Mouse (Mus musculus) CH12.LX (cell line): ENCODE measurements around the gene Catspere2. TPM values are rescaled to one million over a fixed set of nuclear protein-coding genes. Genes with fewer than 3 reads are reported as not detected.

Experiments used
- DNase-seq: peaks from one replicate; pipeline ENCODE4 v3.0.0-alpha.2; 2013; ENCODE audit errors: extremely low read depth
- H3K27ac ChIP-seq: 2 replicates; pipeline ENCODE4 v1.5.1; 2012; ENCODE audit warnings: low read depth, mild to moderate bottlenecking, control low read depth, moderate library complexity; ENCODE audit not compliant: insufficient read depth
- H3K27me3 ChIP-seq: replicated peaks from 2 replicates; pipeline ENCODE3; 2012; ENCODE audit warnings: inconsistent platforms
- H3K36me3 ChIP-seq, 2 experiments: replicated peaks in 1 of 2; 2 replicates each; pipeline versions ENCODE3 to v1.6.1; 2012; ENCODE audit warnings: inconsistent platforms in 1 of 2, low read length in 1 of 2, mild to moderate bottlenecking in 1 of 2, mixed read lengths in 1 of 2, moderate library complexity in 1 of 2; ENCODE audit not compliant: control insufficient read depth in 1 of 2, insufficient read depth in 1 of 2
- H3K4me1 ChIP-seq, 2 experiments: 2 replicates each; pipeline ENCODE4 v1.6.1; 2012; ENCODE audit warnings: inconsistent platforms in 1 of 2, moderate library complexity in 1 of 2; ENCODE audit not compliant: insufficient read depth in 2 of 2, control insufficient read depth in 1 of 2
- H3K4me2 ChIP-seq: 2 replicates; pipeline ENCODE4 v1.6.1; 2012; ENCODE audit warnings: low read depth, mild to moderate bottlenecking, control low read depth; ENCODE audit not compliant: poor library complexity, insufficient read depth, severe bottlenecking
- H3K4me3 ChIP-seq, 3 experiments: fragments of 150-350 bp in 1 of 3; sonication (generic) in 1 of 3; replicated peaks in 1 of 3; 2 replicates each; pipeline versions ENCODE3 to v1.5.1; 2011 to 2012; ENCODE audit warnings: low read depth in 2 of 3, low read length in 2 of 3, mild to moderate bottlenecking in 2 of 3, moderate library complexity in 2 of 3, control low read depth in 1 of 3, improper control_type of control experiment in 1 of 3, inconsistent platforms in 1 of 3, mixed read lengths in 1 of 3; ENCODE audit not compliant: poor library complexity in 1 of 3
- H3K79me2 ChIP-seq: replicated peaks from 2 replicates; pipeline ENCODE4 v1.6.1; 2012; ENCODE audit warnings: mild to moderate bottlenecking, moderate library complexity; ENCODE audit not compliant: control insufficient read depth, poor library complexity, insufficient read depth, severe bottlenecking; ENCODE audit errors: extremely low read depth
- H3K9ac ChIP-seq: 2 replicates; pipeline ENCODE4 v1.6.1; 2012; ENCODE audit warnings: low read depth, mild to moderate bottlenecking, control low read depth, moderate library complexity; ENCODE audit not compliant: insufficient read depth
- H3K9me3 ChIP-seq: replicated peaks from 2 replicates; pipeline ENCODE3; 2012; ENCODE audit warnings: low read length, inconsistent platforms, mixed read lengths
- BHLHE40 ChIP-seq: IDR thresholded peaks from 2 replicates; pipeline ENCODE4 v1.6.1; 2011; ENCODE audit warnings: mild to moderate bottlenecking, low read depth, low read length, improper control_type of control experiment
- CHD1 ChIP-seq: IDR thresholded peaks from 2 replicates; pipeline ENCODE4 v1.6.1; 2012; ENCODE audit warnings: low read depth, low read length, improper control_type of control experiment, inconsistent platforms
- EP300 ChIP-seq: IDR thresholded peaks from 2 replicates; pipeline ENCODE4 v1.6.1; 2011; ENCODE audit warnings: low read length, improper control_type of control experiment
- ETS1 ChIP-seq: conservative IDR thresholded peaks from 2 replicates; pipeline ENCODE4 v1.6.1; 2012; ENCODE audit warnings: low read depth, mild to moderate bottlenecking, inconsistent platforms, low read length, improper control_type of control experiment, moderate library complexity
- HCFC1 ChIP-seq: IDR thresholded peaks from 2 replicates; pipeline ENCODE4 v1.6.1; 2012; ENCODE audit warnings: low read depth, mild to moderate bottlenecking, inconsistent platforms, low read length, improper control_type of control experiment
- IRF4 ChIP-seq: IDR thresholded peaks from 2 replicates; pipeline ENCODE4 v1.6.1; 2014; ENCODE audit warnings: low read depth, mild to moderate bottlenecking, inconsistent platforms, low read length, improper control_type of control experiment
- MAFK ChIP-seq: IDR thresholded peaks from 2 replicates; pipeline ENCODE4 v1.6.1; 2011; ENCODE audit warnings: low read length, improper control_type of control experiment; ENCODE audit not compliant: insufficient replicate concordance
- MAX ChIP-seq: IDR thresholded peaks from 2 replicates; pipeline ENCODE4 v1.6.1; 2011; ENCODE audit warnings: low read length, improper control_type of control experiment
- MAZ ChIP-seq: IDR thresholded peaks from 2 replicates; pipeline ENCODE4 v1.6.1; 2012; ENCODE audit warnings: low read depth, mild to moderate bottlenecking, inconsistent platforms, low read length, improper control_type of control experiment, moderate library complexity
- MXI1 ChIP-seq: IDR thresholded peaks from 2 replicates; pipeline ENCODE4 v1.6.1; 2011; ENCODE audit warnings: mild to moderate bottlenecking, low read depth, low read length, improper control_type of control experiment
- MYC ChIP-seq: IDR thresholded peaks from 2 replicates; pipeline ENCODE4 v1.6.1; 2011; ENCODE audit warnings: low read depth, mild to moderate bottlenecking, improper control_type of control experiment, low read length
- NELFE ChIP-seq: IDR thresholded peaks from 2 replicates; pipeline ENCODE4 v1.6.1; 2011; ENCODE audit warnings: low read depth, low read length, improper control_type of control experiment
- NRF1 ChIP-seq: IDR thresholded peaks from 2 replicates; pipeline ENCODE4 v1.6.1; 2014; ENCODE audit warnings: low read depth, mild to moderate bottlenecking, inconsistent platforms, low read length, improper control_type of control experiment, moderate library complexity
- PAX5 ChIP-seq: IDR thresholded peaks from 2 replicates; pipeline ENCODE4 v1.6.1; 2012; ENCODE audit warnings: low read length, inconsistent platforms, mixed read lengths
- RCOR1 ChIP-seq: conservative IDR thresholded peaks from 2 replicates; pipeline ENCODE4 v1.6.1; 2012; ENCODE audit warnings: low read depth, mild to moderate bottlenecking, inconsistent platforms, low read length, improper control_type of control experiment
- SIN3A ChIP-seq: IDR thresholded peaks from 2 replicates; pipeline ENCODE4 v1.6.1; 2012; ENCODE audit warnings: low read length, improper control_type of control experiment, inconsistent platforms
- SMC3 ChIP-seq: IDR thresholded peaks from 2 replicates; pipeline ENCODE4 v1.6.1; 2011; ENCODE audit warnings: low read depth, low read length, improper control_type of control experiment
- TBP ChIP-seq: conservative IDR thresholded peaks from 2 replicates; pipeline ENCODE4 v1.6.1; 2011; ENCODE audit warnings: low read depth, low read length, improper control_type of control experiment
- UBTF ChIP-seq: IDR thresholded peaks from 2 replicates; pipeline ENCODE4 v1.6.1; 2012; ENCODE audit warnings: low read depth, mild to moderate bottlenecking, inconsistent platforms, low read length, improper control_type of control experiment, moderate library complexity
- ZNF384 ChIP-seq: IDR thresholded peaks from 2 replicates; pipeline ENCODE4 v1.6.1; 2012; ENCODE audit warnings: low read depth, low read length, improper control_type of control experiment, inconsistent platforms
- dilution Hi-C: fragments of 300-500 bp; cut with MboI; formaldehyde crosslinking; loops from 2 replicates; pipeline ENCODE4 v1.14.3; 2020; ENCODE audit warnings: low sequenced_read_pairs; ENCODE audit not compliant: extremely low pct_unique_long_range_greater_than_20kb, extremely low pct_ligation_motif_present
- in situ Hi-C: fragments of 300-500 bp; cut with MboI; formaldehyde crosslinking; loops from 3 replicates; pipeline ENCODE4 v1.14.3; 2019; ENCODE audit warnings: low sequenced_read_pairs, low pct_ligation_motif_present, low pct_unique_long_range_greater_than_20kb, mixed read lengths
- polyA plus RNA-seq: library from polyadenylated mRNA; unstranded; fragments of >175 nt; gene quantifications from 2 replicates; pipeline ENCODE4 v1.2.1, GENCODE M21; 2012; ENCODE audit warnings: low read depth; ENCODE audit not compliant: insufficient read length
- total RNA-seq, 2 experiments: library from RNA; depleted of rRNA; stranded (reverse); fragments of 300-350 nt in 1 of 2; fragments of >200 nt in 1 of 2; gene quantifications; 2 replicates each; pipeline ENCODE4 v1.2.3; 2012 to 2014

The Catspere2 gene
- total and polyA plus RNA-seq, 3 experiments = not detected

GRCm38 (mm10) chr1:178218305-178218704, 235.1 kb downstream of the Catspere2 start:
- no peak for DNase-seq
- Histone ChIP-seq H3K4me3 (no peak overlapping the region), H3K79me2 (no peaks in the 10 kb centered on the region), H3K9me3 (no peaks in the 10 kb centered on the region), H3K36me3 (peaks cover 0 to 1% of the 10 kb centered on the region in 2 experiments), H3K27me3 (no peaks in the 10 kb centered on the region), H3K4me2 (no peak overlapping the region), H3K27ac (no peak overlapping the region), H3K9ac (no peak overlapping the region), H3K4me1 (no peaks in the 10 kb centered on the region)
- dilution Hi-C loops = no loop called here
- in situ Hi-C loops = no loop called here
- TF ChIP-seq NELFE = no peak
- no peak for TF ChIP-seq HCFC1
- TF ChIP-seq MAZ = no peak
- TF ChIP-seq MYC = no peak
- no peak for TF ChIP-seq EP300
- TF ChIP-seq PAX5 = no peak
- TF ChIP-seq SIN3A = no peak
- TF ChIP-seq RCOR1 = no peak
- TF ChIP-seq CHD1 = no peak
- no peak for TF ChIP-seq MXI1
- TF ChIP-seq UBTF = no peak
- TF ChIP-seq BHLHE40 = no peak

GRCm38 (mm10) chr1:178219166-178220077, 236.2 kb downstream of the Catspere2 start:
- Histone ChIP-seq H3K27ac (no peak overlapping the region), H3K9ac (no peak overlapping the region), H3K79me2 (no peaks in the 10 kb centered on the region), H3K27me3 (no peaks in the 10 kb centered on the region), H3K36me3 (peaks cover 0 to 1% of the 10 kb centered on the region in 2 experiments), H3K4me1 (no peaks in the 10 kb centered on the region), H3K4me2 (no peak overlapping the region), H3K4me3 (no peak overlapping the region), H3K9me3 (no peaks in the 10 kb centered on the region)
- dilution Hi-C loops = no loop called here
- no peak for TF ChIP-seq TBP
- TF ChIP-seq CHD1 = no peak
- no peak for TF ChIP-seq MAX
- no peak for TF ChIP-seq RCOR1
- TF ChIP-seq IRF4 = no peak
- TF ChIP-seq MXI1 = no peak
- TF ChIP-seq SMC3 = no peak
- TF ChIP-seq ZNF384 = no peak
- TF ChIP-seq EP300 = no peak
- no peak for TF ChIP-seq PAX5
- no peak for TF ChIP-seq BHLHE40
- TF ChIP-seq ETS1 = no peak
- no peak for TF ChIP-seq MAFK
- no peak for TF ChIP-seq NRF1
- no peak for TF ChIP-seq MYC
- in situ Hi-C loops = no loop called here
- no peak for DNase-seq

Other genes with a start within 250 kb of the Catspere2 start
- 45.2 and 54.1 TPM in 2 replicates for gene Adss, start 186.9 kb upstream of the Catspere2 start, total RNA-seq (2012; rRNA removed)
- 105 and 120 TPM in 2 replicates for gene Adss, start 186.9 kb upstream of the Catspere2 start, total RNA-seq (2014; rRNA removed)
- 88.2 and 95.5 TPM in 2 replicates for gene Adss, start 186.9 kb upstream of the Catspere2 start, polyA plus RNA-seq
- 10.4 and 11.1 TPM in 2 replicates for gene Desi2, start 204.0 kb downstream of the Catspere2 start, total RNA-seq (2012; rRNA removed)
- 31.2 and 32.9 TPM in 2 replicates for gene Desi2, start 204.0 kb downstream of the Catspere2 start, total RNA-seq (2014; rRNA removed)
- 11.7 and 14.7 TPM in 2 replicates for gene Desi2, start 204.0 kb downstream of the Catspere2 start, polyA plus RNA-seq